Mouse (Mus musculus) ES-Bruce4 (cell line): ENCODE measurements around the gene Lck.

Experiments used
- CTCF ChIP-seq: IDR thresholded peaks from one replicate; pipeline ENCODE4 v1.8.1; 2011; ENCODE audit warnings: low read depth, low read length
- POLR2A ChIP-seq: IDR thresholded peaks from one replicate; pipeline ENCODE4 v1.8.1; 2011; ENCODE audit warnings: low read length; ENCODE audit not compliant: insufficient read depth

DNA sequence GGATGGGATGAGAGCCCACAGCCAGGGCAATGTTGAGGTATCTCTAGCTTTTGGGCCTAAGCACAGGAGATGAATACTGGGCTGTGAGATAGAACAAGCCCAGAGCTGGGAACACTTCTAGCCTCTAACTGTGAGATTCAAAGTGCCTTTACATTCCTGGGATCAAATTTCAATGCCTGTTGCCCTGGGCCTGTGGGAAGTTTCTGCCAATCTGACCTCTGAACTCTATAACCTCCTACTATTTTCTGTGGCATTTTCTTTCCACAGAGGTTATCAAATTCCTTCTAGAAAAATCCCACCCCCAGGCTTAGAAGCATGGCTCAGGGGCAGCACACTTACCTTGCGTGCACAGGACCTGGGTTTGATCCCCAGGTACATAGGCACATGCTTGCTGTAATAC, 23.1 kb downstream of the Lck start:
- TF ChIP-seq CTCF (no peak), POLR2A (no peak)
